Mouse (Mus musculus) monocyte, adult 2 months (primary cell): ENCODE results near the gene Nr1i2.

Experiments used
- DNase-seq, 2 experiments: peaks; one replicate each; pipeline ENCODE4 v3.0.0; 2022; ENCODE audit warnings: low spot score in 2 of 2, low read depth in 1 of 2

Nr1i2 gene

GRCm38 (mm10) chr16:38287762-38288161 lies 6.9 kb downstream of the Nr1i2 start:
- no peak for DNase-seq

GRCm38 (mm10) chr16:38287357-38287756 lies 7.3 kb downstream of the Nr1i2 start:
- no peak for DNase-seq

- no peak for DNase-seq
These were observed 8.1 kb downstream of the Nr1i2 start for GRCm38 (mm10) chr16:38286541-38286940.

DNA sequence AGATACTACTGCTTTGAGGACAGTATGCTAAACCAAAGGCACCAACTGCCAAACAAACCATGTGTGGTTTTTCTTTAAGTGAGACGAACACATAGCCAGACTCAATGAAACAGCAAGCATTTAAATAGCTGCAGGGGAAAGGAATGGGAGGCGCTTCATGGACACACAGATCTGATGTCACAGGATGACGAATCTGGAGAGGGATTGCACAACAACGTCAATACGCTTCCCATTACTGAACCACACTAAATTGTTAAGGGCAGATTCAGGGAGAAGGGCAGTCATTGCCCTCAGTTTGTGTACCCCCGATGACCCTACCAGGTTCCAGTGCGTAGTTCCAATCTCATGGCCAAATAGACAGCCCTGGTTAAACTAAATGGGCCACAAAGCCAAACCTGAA lies 8.8 kb downstream of the Nr1i2 start:
- DNase-seq, result no peak

DNA sequence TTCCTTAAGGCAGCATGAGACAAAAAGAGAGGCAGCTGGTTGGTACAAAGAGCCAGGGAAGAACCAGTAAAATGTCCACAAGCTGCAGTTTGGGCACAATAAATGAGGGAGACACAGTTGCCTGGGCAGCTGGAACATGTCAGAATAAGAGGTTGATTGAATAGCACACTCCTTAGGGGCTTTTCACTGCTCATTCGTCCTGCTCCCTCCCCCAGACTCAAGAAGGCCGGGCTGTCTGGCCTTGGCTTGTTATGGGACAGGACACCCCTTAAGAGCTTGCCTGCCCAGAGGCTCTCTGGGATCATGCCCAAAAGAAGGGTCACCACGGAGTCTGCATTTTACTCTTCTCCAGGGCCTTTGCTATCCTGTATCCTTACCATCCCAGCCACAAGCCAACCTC lies 11.3 kb downstream of the Nr1i2 start:
- no peak for DNase-seq

DNA sequence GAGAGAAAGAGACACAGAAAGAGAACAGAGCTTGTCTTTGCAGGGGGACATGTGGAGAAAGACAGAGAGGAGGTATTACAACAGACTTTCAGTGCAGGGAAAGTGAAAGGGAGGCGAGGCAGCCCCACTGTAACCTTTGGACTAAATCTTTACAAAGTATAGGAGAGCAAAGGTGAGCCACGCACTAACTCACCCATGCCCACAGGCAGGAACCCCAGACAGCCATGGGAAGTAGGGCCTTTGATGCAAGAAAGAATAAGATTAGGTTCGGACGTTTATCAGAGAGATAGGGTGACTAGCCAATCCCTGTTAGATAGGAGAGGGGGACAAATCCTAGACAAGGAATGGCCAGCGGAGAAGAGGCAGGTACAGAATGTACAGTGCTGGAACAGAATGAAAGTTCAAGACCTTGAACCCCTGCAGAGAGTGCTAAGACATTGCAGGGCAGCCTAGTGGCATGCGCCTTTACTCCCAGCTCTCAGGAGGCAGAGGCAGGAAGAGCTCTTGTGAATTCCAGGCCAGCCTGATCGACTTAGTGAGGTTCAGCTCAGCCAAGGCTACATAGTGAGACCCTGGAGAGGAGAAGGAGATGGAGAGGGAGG lies 12.0 kb downstream of the Nr1i2 start:
- DNase-seq, result no peak

DNA sequence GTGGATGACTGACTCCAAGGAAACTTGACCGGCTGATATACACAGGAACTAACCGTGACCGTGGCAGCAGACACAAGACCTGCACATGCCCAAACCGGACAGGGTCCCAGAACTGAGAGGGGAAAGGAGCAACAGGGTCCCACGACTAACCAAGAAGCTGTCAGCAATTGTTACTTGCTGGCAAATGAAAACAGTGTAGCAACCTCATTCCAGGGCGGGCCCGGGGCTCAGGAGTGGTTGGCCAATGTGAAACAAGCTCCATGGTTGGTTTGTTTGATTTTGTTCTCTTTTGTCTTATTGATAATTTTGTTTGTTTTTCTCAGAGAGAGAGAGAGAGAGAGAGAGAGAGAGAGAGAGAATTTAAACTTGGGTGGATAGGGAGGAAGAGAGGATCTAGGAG lies 13.7 kb downstream of the Nr1i2 start:
- DNase-seq, result no peak

DNA sequence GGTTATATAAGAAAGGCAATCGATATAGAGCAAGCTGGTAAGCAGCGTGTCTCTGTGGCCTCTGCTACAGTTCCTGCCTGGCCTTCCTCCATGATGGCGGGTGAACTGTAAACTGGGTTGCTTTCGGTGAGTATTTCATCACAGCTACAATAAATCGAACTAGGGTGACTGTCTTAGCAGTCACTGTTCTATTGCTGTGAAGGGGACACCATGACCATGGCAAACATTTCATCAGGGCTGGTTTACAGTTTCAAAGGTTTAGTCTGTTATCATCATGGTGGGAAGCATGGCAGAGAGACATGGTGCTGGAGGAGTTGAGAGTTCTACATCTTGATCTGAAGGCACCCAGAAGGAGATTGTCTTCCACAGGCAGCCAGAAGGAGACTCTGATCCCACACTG lies 14.8 kb downstream of the Nr1i2 start:
- DNase-seq, result no peak

DNA sequence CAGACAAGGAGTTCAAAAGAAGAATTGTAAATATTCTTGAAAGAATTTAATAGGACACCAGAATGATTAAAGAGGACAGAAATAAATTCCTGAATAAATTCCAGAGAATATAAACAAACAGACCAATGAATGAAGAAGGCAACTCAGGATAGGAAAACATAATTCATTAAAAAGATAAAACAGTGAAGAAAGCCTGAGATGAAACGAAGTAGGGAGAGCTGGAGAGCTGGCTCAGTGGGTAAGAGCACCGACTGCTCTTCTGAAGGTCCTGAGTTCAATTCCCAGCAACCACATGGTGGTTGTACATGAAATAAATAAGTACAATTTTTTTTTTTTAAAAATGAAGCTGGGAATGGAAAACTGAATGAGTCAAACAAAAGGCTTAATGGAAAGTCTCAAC lies 19.9 kb downstream of the Nr1i2 start:
- no peak for DNase-seq

DNA sequence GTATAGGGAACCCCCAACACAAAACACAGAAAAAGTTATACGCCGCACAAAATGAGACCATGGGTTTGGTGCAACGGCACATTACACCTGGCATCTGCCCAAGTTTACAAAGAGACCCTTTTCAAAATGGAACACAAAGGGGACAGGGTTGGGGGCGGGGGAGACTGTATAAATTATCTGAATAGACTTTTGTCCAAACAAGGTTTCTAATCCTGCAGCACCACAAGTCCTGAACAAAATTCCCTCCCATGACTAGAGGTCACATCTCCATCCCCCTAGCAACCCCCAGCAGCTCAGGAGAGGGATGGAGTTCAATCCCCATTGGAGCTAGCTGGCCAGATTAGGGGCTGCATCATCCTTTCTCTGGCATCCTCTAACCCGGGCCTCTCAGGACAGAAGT lies 22.1 kb downstream of the Nr1i2 start:
- no peak for DNase-seq

GRCm38 (mm10) chr16:38271601-38272000 lies 23.0 kb downstream of the Nr1i2 start:
- no peak for DNase-seq

DNA sequence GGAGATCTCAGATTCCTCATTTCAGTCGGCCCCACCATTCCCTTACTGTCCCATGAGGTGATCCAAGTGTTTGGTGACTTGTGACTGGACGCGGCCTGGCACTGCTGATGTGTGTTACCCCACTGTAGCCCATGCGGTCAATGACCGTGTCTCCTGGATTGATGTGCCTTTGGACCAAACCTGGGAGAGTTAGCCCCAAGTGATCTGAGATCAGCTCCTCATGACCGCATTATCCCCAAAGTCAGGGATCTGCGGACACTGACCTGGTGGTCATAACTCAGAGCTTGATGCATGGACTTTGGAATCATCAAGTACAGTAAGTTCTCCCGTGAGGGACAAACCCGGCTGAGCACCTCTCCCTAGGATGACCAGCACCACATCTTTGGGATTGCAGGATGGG lies 38.7 kb downstream of the Nr1i2 start:
- DNase-seq, result no peak

DNA sequence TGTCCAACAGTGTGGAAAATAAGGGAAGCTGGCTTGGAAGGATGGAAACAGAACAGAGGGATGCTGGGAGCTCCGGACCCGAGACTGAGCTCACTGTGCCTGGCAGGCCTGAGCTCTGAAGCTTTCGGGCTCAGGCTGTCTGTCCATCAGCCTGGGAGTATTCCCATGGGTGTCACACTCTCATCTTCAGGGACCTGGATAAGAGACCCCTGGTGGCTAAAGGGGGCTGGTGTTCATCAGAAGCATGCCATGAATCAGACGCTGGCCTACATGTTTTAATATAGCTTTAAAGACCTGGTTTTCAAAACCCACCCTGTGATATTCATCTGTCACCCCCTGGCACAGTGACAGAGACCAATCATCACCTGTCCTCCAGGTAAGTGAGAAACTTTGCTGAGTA lies 39.5 kb downstream of the Nr1i2 start:
- DNase-seq, result no peak

DNA sequence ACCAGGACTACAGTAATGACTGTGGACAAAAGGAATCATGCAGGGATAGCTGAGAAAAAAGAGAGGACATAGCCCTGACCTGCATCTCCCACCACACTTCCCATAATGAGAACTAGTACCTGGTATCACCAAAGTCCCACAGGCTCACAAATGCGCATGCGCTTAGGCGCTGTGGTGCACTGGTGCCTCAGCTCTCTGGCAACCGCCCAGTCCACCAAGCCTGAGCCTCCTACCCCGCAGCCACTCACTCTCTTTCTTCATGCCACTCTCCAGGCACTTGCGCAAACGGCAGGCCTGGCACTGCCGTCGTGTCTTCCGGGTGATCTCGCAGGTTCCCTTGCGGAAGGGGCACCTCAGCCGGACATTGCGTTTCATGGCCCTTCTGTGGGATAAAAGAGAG lies 40.6 kb downstream of the Nr1i2 start:
- no peak for DNase-seq

DNA sequence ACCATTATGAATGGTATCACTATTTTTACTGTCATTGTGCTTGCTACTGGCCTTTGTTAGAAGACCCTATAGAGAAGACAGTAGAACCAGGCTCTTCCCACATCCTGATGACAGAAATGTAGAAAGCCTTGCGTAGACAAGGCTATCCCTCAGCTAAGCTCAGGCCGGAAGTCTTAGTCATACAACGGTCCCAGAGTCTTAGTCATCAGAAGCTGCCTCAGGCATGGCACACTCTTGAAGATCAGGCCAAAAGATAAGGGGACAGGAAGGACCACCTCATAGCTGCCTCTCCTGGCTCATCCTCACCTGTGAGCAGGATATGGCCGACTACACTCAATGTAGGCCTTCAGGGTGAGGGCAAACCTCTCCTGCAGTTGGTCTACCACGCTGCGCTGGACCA lies 44.2 kb downstream of the Nr1i2 start:
- no peak for DNase-seq

DNA sequence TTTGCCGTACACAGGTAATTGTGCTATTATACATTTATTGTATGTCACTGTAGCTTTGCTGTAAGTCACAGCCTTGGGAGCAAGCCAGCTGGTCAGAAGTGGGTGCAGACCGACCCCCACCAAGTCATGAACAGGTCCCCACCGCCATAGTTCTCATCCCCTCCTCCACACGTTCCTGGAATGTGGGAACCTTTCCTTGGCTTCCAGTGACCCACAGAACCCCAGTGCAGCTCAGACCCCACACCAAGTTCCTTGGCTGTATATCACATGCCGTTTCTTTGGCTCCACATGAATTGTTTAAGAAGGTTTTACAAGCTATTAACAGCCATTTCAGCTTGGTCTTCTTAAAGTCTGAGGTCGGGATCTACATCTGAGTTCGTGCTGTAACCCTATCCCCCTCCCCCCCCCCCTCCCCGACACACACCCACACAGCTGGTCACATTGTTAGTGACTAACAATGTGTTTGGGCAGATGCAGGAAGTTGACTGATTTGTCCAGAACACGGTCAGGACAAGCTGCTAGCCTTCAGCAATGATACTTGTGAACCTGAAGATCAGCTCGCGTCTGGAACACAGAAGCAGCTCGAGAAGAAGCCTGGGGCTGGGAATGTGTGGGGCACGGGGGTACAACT lies 46.2 kb downstream of the Nr1i2 start:
- no peak for DNase-seq

DNA sequence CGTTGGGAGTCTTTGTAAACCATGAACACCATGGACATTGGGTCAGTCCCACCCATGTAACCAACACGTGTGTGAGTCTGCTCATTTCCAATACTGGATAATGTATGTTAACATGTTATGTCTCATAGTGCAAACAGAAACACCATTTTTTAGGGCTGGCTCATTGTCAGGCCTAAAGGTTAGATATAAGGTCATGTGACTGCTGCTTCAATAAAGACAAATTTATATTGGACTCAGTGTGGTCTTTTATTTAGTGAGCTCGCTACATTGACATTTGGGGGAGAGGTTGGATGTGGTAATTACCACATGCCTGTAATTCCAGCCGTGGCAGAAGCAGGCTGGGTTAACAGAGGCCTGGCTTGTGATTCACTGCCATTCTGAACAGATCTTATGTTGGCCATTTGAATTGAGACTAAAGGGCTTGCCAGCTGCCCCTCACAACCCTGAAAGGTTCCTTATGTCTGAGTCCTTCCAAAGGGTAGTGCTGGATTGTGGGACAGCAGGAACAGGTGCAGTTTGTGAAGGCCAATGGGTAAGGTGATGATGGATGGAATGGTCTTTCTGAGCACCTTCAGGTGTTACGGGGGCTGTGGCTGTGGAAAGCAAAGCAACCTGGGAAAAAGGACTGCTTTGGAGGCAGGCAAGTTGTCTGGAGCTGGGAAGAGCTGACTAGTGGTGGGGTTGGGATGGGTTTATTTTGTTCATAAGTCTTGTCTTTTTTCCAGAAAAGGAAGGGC lies 48.6 kb downstream of the Nr1i2 start:
- no peak for DNase-seq

GRCm38 (mm10) chr16:38245379-38245778 lies 49.2 kb downstream of the Nr1i2 start:
- DNase-seq, result no peak

- DNase-seq, result no peak
These were observed 50.5 kb downstream of the Nr1i2 start for GRCm38 (mm10) chr16:38244111-38244510.

DNA sequence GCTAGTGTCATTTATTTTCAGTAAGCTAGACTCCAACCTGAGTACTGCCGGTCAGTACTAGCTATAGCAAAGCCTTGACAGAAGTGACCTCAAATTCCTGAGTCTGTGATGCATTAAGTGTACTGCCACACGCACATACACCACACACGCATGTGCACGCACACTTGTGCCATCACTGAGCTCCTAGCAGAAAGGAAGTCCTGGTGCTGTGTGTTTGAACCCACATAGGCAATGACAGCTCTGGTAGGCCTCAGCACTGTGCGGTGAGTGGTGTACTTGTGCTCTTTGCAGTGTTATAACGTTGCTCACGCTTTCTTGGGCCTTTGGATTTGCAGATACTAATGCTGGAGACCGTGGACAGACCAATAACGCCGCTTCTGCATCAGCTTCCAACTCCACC lies 54.5 kb downstream of the Nr1i2 start:
- DNase-seq, result no peak

GRCm38 (mm10) chr16:38239729-38240128 lies 54.9 kb downstream of the Nr1i2 start:
- peak; percentile 53 to 59 for DNase-seq

GRCm38 (mm10) chr16:38236936-38237585 lies 57.6 kb downstream of the Nr1i2 start:
- DNase-seq, result no peak
